Mouse (Mus musculus) erythroblast, embryonic 14.5 days (primary cell): ENCODE measurements at regions not wholly inside any gene's neighbourhood (a gene's known extent, or its start where the extent isn't known, plus 50 kb on each side); places are given as distances from the start of the nearest gene placed in this dataset.
"Not testable (repeated sequence)": the region's sequence is repeated elsewhere in the genome, so short reads cannot be mapped to it uniquely, and the experiment has no call there.

Source experiments
- GATA1 ChIP-seq: IDR thresholded peaks from 2 replicates; pipeline ENCODE4 v1.6.1; 2012; ENCODE audit warnings: low read length, inconsistent platforms, mixed read lengths
- TAL1 ChIP-seq: IDR thresholded peaks from 3 replicates; pipeline ENCODE4 v1.6.1; 2012; ENCODE audit warnings: low read length, inconsistent platforms, mixed read lengths

DNA sequence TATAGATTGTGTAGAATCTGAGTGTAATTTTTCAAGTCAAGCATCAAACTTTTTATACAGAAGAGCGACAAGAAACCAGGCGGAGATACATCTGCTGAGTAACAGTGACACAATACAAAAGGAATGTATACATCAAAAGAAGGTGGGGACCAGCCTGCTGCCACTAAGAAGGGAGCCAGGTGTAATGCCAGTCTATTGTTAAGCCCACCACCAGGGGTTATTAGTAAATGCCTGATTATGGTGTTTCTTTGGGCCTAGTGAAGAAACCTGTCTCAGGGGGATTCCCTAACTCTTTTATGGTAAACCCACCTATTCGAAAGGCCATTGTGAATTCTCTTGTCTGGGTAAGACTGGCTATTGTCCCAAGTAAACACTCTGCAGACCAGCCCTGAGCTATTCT, 126.3 kb upstream of the Thpo start:
- TF ChIP-seq TAL1, GATA1: not testable (repeated sequence)
